In genomic region chr1:80338398-80338797, GRCm38 (mm10) we compare ENCODE assay signal across 8 mouse cellular contexts. TPM values are rescaled to one million over a fixed set of nuclear protein-coding genes. Genes with fewer than 3 reads are reported as not detected.
DNase-seq lines count a peak whose midpoint lies in the region; ATAC-seq and TF ChIP-seq lines count a peak whose summit lies in the region.

No protein-coding gene starts in this region.

- peak overlapping the region; percentile 84 for H3K4me3 ChIP-seq in heart, adult 2 months
- peak overlapping the region; percentile 64 for H3K4me3 ChIP-seq in C2C12 (ENCODE audit: insufficient read depth, poor library complexity, severe bottlenecking)
- H3K4me3 ChIP-seq in forebrain, embryonic 15.5 days, result peak overlapping the region; percentile 97
- peak overlapping the region; percentile 95 for H3K4me3 ChIP-seq in liver, embryonic 13.5 days (replicated peaks)

- H3K4me1 ChIP-seq in heart, adult 2 months (ENCODE audit: control insufficient read depth, insufficient read depth, low read length), result peaks cover 18% of the 10 kb centered on the region
- peaks cover 48% of the 10 kb centered on the region for H3K4me1 ChIP-seq in forebrain, embryonic 15.5 days
- peaks cover 44% of the 10 kb centered on the region for H3K4me1 ChIP-seq in liver, embryonic 13.5 days (replicated peaks)

- H3ac ChIP-seq in C2C12 (ENCODE audit: control insufficient read depth, insufficient read length, low read depth), result no peak overlapping the region

- peaks cover 33% of the 10 kb centered on the region for H3K36me3 ChIP-seq in heart, adult 2 months (ENCODE audit: control insufficient read depth, insufficient read depth, low read length)
- H3K36me3 ChIP-seq in C2C12 (ENCODE audit: control insufficient read depth, insufficient read depth), result peaks cover 4% of the 10 kb centered on the region
- H3K36me3 ChIP-seq in forebrain, embryonic 15.5 days, result no peaks in the 10 kb centered on the region
- no peaks in the 10 kb centered on the region for H3K36me3 ChIP-seq in liver, embryonic 13.5 days

- DNase-seq in heart, adult 2 months, result no peak
- no peak for DNase-seq in heart, adult 18-20 months
- DNase-seq in liver, embryonic 13.5 days, result no peak
- no peak for DNase-seq in adrenal gland, postnatal 25 days
- no peak for DNase-seq in cerebellum, adult 11 months

- no peak for TF ChIP-seq EP300 in heart, adult 2 months (IDR thresholded peaks at IDR 0.05; ENCODE audit: insufficient read depth, low read depth, low read length)

- TF ChIP-seq CTCF in heart, adult 2 months (IDR thresholded peaks at IDR 0.05), result no peak
- no peak for TF ChIP-seq CTCF in C2C12 (IDR thresholded peaks at IDR 0.05; ENCODE audit: control insufficient read depth, insufficient read depth, insufficient read length)

- H3K9ac ChIP-seq in heart, adult 2 months (ENCODE audit: low read depth, low read length), result no peak overlapping the region
- peak overlapping the region; percentile 30; the same call in 1 of the 2 replicates for H3K9ac ChIP-seq in forebrain, embryonic 15.5 days (replicated peaks)
- H3K9ac ChIP-seq in liver, embryonic 13.5 days, result peak overlapping the region; percentile 99

- H3K79me2 ChIP-seq in heart, adult 2 months (replicated peaks; ENCODE audit: control insufficient read depth, insufficient read depth, low read length), result peaks cover 9% of the 10 kb centered on the region
- peaks cover 68% of the 10 kb centered on the region for H3K79me2 ChIP-seq in C2C12 (ENCODE audit: control insufficient read depth, insufficient read depth)

- peak overlapping the region; percentile 55 for H3K4me2 ChIP-seq in forebrain, embryonic 15.5 days (replicated peaks)
- H3K4me2 ChIP-seq in liver, embryonic 13.5 days, result peak overlapping the region; percentile 79

- H3K27me3 ChIP-seq in heart, adult 2 months (ENCODE audit: control insufficient read depth, insufficient read depth, low read length), result no peaks in the 10 kb centered on the region
- H3K27me3 ChIP-seq in C2C12 (ENCODE audit: control insufficient read depth, insufficient read depth, insufficient read length), result no peaks in the 10 kb centered on the region
- no peaks in the 10 kb centered on the region for H3K27me3 ChIP-seq in forebrain, embryonic 15.5 days
- H3K27me3 ChIP-seq in liver, embryonic 13.5 days, result no peaks in the 10 kb centered on the region

- H3K9me3 ChIP-seq in forebrain, embryonic 15.5 days, result no peaks in the 10 kb centered on the region
- H3K9me3 ChIP-seq in liver, embryonic 13.5 days (replicated peaks), result no peaks in the 10 kb centered on the region

- H3K27ac ChIP-seq in heart, adult 2 months, result no peak overlapping the region
- no peak overlapping the region for H3K27ac ChIP-seq in forebrain, embryonic 15.5 days (replicated peaks)
- no peak overlapping the region for H3K27ac ChIP-seq in liver, embryonic 13.5 days

- ATAC-seq in forebrain, embryonic 15.5 days (replicated peaks), result no peak
- ATAC-seq in liver, embryonic 13.5 days (ENCODE audit: low read depth), result no peak
- no peak for ATAC-seq in inflammation-experienced regulatory T-cells, adult 6 months

- no peak for TF ChIP-seq POLR2A in heart, adult 2 months (IDR thresholded peaks at IDR 0.05; ENCODE audit: insufficient read depth, low read depth, low read length)

- peaks cover 64% of the 10 kb centered on the region for H3K79me3 ChIP-seq in C2C12 (ENCODE audit: low read depth)

- WGBS in heart, adult 2 months, result 2% methylated on average over 1 of the region's 1 CpGs
- 46% methylated on average over 1 of the region's 1 CpGs for WGBS in forebrain, embryonic 15.5 days
- WGBS in liver, embryonic 13.5 days (ENCODE audit: insufficient replicate concordance), result 8% methylated on average over 1 of the region's 1 CpGs

- intact Hi-C loops in heart, adult 2 months (cut with DNase I), result loop anchor here (5.0 to 10.0 kb wide), 2 partner anchors 41 to 584 kb away; no protein-coding TSS in a partner anchor

TF ChIP-seq in C2C12, 6 proteins besides CTCF, POLR2A, EP300 and RAD21:
- TF ChIP-seq CEBPB (IDR thresholded peaks at IDR 0.05; ENCODE audit: low read depth), result no peak
- no peak for TF ChIP-seq FOSL1 (IDR thresholded peaks at IDR 0.05; ENCODE audit: insufficient read depth, low read length, poor library complexity, severe bottlenecking)
- no peak for TF ChIP-seq MYOD1 (IDR thresholded peaks at IDR 0.05; ENCODE audit: control insufficient read depth, insufficient read length, low read depth)
- TF ChIP-seq USF1 (IDR thresholded peaks at IDR 0.05; ENCODE audit: low read depth), result no peak
- no peak for TF ChIP-seq MYOG (IDR thresholded peaks at IDR 0.05; ENCODE audit: control insufficient read depth, extremely low read depth, insufficient read length)
- no peak for TF ChIP-seq MAX (IDR thresholded peaks at IDR 0.05)

RNA-seq across cellular contexts. Expression of gene Cul3, which starts 1.9 kb away (rescaled TPM):
- total RNA-seq in heart, adult 2 months (2021), result 100 to 1,000 TPM; 115 to 144 TPM
- polyA plus RNA-seq in heart, adult 2 months (2012; rRNA removed), result 19.4 and 52.7 TPM in 2 replicates
- 100 to 1,000 TPM; 136 to 139 TPM for total RNA-seq in heart, adult 18-20 months (2021)
- polyA plus RNA-seq in C2C12 (2012; fragmentation: generic; extraction: Trizol), result 31.1 TPM
- 34.3 and 35.2 TPM in 2 replicates for polyA plus RNA-seq in forebrain, embryonic 15.5 days (2015; fragmentation: Nextera tagmentation; extraction: Ambion mirVana)
- 18.3 and 19.9 TPM in 2 replicates for polyA plus RNA-seq in liver, embryonic 13.5 days (2015; fragmentation: Nextera tagmentation; extraction: Ambion mirVana)
- 110 and 135 TPM in 2 replicates for total RNA-seq in adrenal gland, postnatal 25 days (2021)
- polyA plus RNA-seq in inflammation-experienced regulatory T-cells, adult 6 months (2017; shearing (Covaris generic)), result 10 to 100 TPM; 21.1 to 59.9 (median 39.7) TPM
